9 mouse cellular contexts compared by ENCODE assay signal in the genomic region with DNA sequence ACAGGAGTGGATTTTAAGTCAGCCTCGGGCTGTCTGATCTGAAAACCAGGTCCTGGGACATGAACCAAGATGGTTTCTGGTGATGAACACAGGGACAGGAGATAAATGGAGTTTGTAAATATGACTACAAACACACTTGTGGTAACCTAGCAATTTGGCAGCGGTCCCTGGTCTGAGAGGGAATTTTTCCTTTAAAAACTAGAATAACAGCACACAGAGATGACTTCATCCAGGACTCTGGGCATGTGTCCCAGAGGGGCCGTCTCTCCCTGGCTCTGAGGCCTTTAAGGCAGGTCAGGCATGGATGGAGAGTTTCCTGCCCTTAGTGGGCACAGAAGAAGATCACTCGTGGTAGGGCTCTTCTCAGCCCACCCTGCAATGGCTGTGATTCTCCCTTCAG.
DNase-seq lines count a peak whose midpoint lies in the region; ATAC-seq and TF ChIP-seq lines count a peak whose summit lies in the region.
"Had no signal": no experiment of that assay in that cellular context is flagged by ENCODE, and none has a peak within 500 bp of the region (broad histone marks: within the 10 kb centered on the region; RNA-seq: fewer than 3 reads in every experiment).

No protein-coding gene starts in this region.

- H3K9me3 ChIP-seq in lung, postnatal 0 days (ENCODE audit: low read length): no peaks in the 10 kb centered on the region
- H3K9me3 ChIP-seq: hindbrain, embryonic 15.5 days had no signal

- no peaks in the 10 kb centered on the region for H3K27me3 ChIP-seq in lung, postnatal 0 days (replicated peaks; ENCODE audit: insufficient read depth, low read length)
- H3K27me3 ChIP-seq: hindbrain, embryonic 15.5 days had no signal

- no peaks in the 10 kb centered on the region for H3K4me1 ChIP-seq in lung, postnatal 0 days (ENCODE audit: insufficient read depth, low read depth, low read length)
- H3K4me1 ChIP-seq: hindbrain, embryonic 15.5 days had no signal

- no peak overlapping the region for H3K4me2 ChIP-seq in lung, postnatal 0 days (replicated peaks; ENCODE audit: low read depth, low read length)
- H3K4me2 ChIP-seq: hindbrain, embryonic 15.5 days had no signal

- peak; percentile 78 for ATAC-seq in lung, postnatal 0 days
- no peak for ATAC-seq in monocyte, adult 5-6 weeks (replicated peaks; ENCODE audit: insufficient number of reproducible peaks, low FRiP score, low TSS enrichment, poor library complexity, severe bottlenecking)

- no peak for TF ChIP-seq EP300 in lung, postnatal 0 days (IDR thresholded peaks at IDR 0.05)

- H3K36me3 ChIP-seq in lung, postnatal 0 days (ENCODE audit: insufficient read depth, low read length): no peaks in the 10 kb centered on the region
- H3K36me3 ChIP-seq: hindbrain, embryonic 15.5 days had no signal

- peak; percentile 6 for DNase-seq in right cerebral cortex, adult 18-20 months
- DNase-seq in right cerebral cortex, postnatal 25 days: no peak
- peak; percentile 45 to 62 for DNase-seq in cerebellum, postnatal 10 days
- DNase-seq in heart, postnatal 14 days: peak; percentile 76 to 83
- peak; percentile 85 for DNase-seq in lung, postnatal 0 days (ENCODE audit: low spot score)
- no peak for DNase-seq in retina, postnatal 1 day

- 39% methylated on average over 4 of the region's 4 CpGs for WGBS in lung, postnatal 0 days

- intact Hi-C loops in heart, postnatal 14 days (cut with DNase I): no loop called here

- H3K4me3 ChIP-seq in lung, postnatal 0 days (ENCODE audit: low read depth, low read length): no peak overlapping the region
- H3K4me3 ChIP-seq: hindbrain, embryonic 15.5 days; myocyte had no signal

- TF ChIP-seq CTCF in lung, postnatal 0 days (IDR thresholded peaks at IDR 0.05): no peak

- no peak overlapping the region for H3K27ac ChIP-seq in lung, postnatal 0 days (ENCODE audit: low read length)
- H3K27ac ChIP-seq: hindbrain, embryonic 15.5 days had no signal

- H3K9ac ChIP-seq in lung, postnatal 0 days (replicated peaks; ENCODE audit: low read depth): no peak overlapping the region
- H3K9ac ChIP-seq: hindbrain, embryonic 15.5 days had no signal

Comparison
In these comparisons a context has a peak if more than half of its experiments do, and no peak if none do; other contexts are left out.
1. DNase-seq: peak in right cerebral cortex, adult 18-20 months (single experiment), cerebellum, postnatal 10 days (2 of 2), heart, postnatal 14 days (2 of 2) and lung, postnatal 0 days (single experiment); none in right cerebral cortex, postnatal 25 days (single experiment) and retina, postnatal 1 day (single experiment).